Mouse (Mus musculus): Measurements from ENCODE around the gene Olfr809. TPM values are rescaled to one million over a fixed set of nuclear protein-coding genes. Genes with fewer than 3 reads are reported as not detected.

The Olfr809 gene
- polyA plus RNA-seq, 1 experiment from 2014 or later, result not detected

DNA sequence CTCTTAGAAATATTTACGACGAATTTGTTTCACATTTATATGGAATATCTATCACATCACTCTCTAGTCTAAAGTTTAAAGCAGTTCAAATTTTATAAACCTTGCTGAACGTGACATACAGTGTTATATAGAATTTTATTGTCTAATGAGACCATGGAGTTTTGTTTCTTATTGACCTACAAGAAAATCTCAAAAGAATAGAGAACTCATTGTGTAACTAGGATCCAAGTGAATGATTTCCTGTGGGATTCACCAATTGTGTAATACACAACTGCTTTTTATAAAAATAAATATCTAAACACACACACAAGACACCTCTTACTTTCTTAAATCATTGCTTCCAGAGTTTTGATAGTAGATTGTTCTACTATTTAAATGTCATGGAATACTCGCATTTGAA lies 29.9 kb downstream of the Olfr809 start, which contains the start of gene Olfr811:
Gene Olfr811 (minus strand): TSS at position 101 of the 400 bp plus-strand sequence.
- no peak for ATAC-seq
- Histone ChIP-seq H3K36me3 (ENCODE audit: control insufficient read depth, insufficient read depth) (no peaks in the 10 kb centered on the region), H3K4me2 (replicated peaks; ENCODE audit: low read depth) (no peak within 1 kb of the TSS), H3K4me3 (ENCODE audit: low read depth, low read length) (no peak within 1 kb of the TSS), H3K4me1 (replicated peaks; ENCODE audit: control insufficient read depth, insufficient read depth, low read length) (no peaks in the 10 kb centered on the region), H3K9ac (ENCODE audit: low read depth, low read length) (no peak within 1 kb of the TSS), H3K9me3 (ENCODE audit: control insufficient read depth) (no peaks in the 10 kb centered on the region), H3K27ac (ENCODE audit: low read depth, low read length) (no peak within 1 kb of the TSS), H3K27me3 (replicated peaks; ENCODE audit: control insufficient read depth, insufficient read depth, low read length) (no peaks in the 10 kb centered on the region)
- 76% methylated on average over 4 of the region's 4 CpGs for WGBS
- TF ChIP-seq CTCF (IDR thresholded peaks at IDR 0.05; ENCODE audit: low read depth), result no peak

Small RNA genes within 50 kb of the gene (microRNA-seq; reads per million reads assigned to microRNA genes)
- not detected for gene Gm24485

Other genes starting within 250 kb of the Olfr809 start
- gene Olfr792, start 235.5 kb upstream of the Olfr809 start, polyA plus RNA-seq (2015; fragmentation: Nextera tagmentation; extraction: Ambion mirVana), result not detected in 2 replicates
- gene Olfr794, start 207.0 kb upstream of the Olfr809 start, polyA plus RNA-seq (2015; fragmentation: Nextera tagmentation; extraction: Ambion mirVana), result not detected in 2 replicates
- not detected in 2 replicates for gene Olfr796, start 162.1 kb upstream of the Olfr809 start, polyA plus RNA-seq (2015; fragmentation: Nextera tagmentation; extraction: Ambion mirVana)
- gene Olfr798, start 146.7 kb upstream of the Olfr809 start, polyA plus RNA-seq (2015; fragmentation: Nextera tagmentation; extraction: Ambion mirVana), result not detected in 2 replicates
- not detected in 2 replicates for gene Olfr799, start 137.2 kb upstream of the Olfr809 start, polyA plus RNA-seq (2015; fragmentation: Nextera tagmentation; extraction: Ambion mirVana)
- not detected in 2 replicates for gene Olfr800, start 116.9 kb upstream of the Olfr809 start, polyA plus RNA-seq (2015; fragmentation: Nextera tagmentation; extraction: Ambion mirVana)
- gene Olfr801, start 100.8 kb upstream of the Olfr809 start, polyA plus RNA-seq (2015; fragmentation: Nextera tagmentation; extraction: Ambion mirVana), result not detected in 2 replicates
- gene Olfr802, start 86.5 kb upstream of the Olfr809 start, polyA plus RNA-seq (2015; fragmentation: Nextera tagmentation; extraction: Ambion mirVana), result not detected in 2 replicates
- gene Olfr803, start 80.4 kb upstream of the Olfr809 start, polyA plus RNA-seq (2015; fragmentation: Nextera tagmentation; extraction: Ambion mirVana), result not detected in 2 replicates
- gene Olfr804, start 71.4 kb upstream of the Olfr809 start, polyA plus RNA-seq (2015; fragmentation: Nextera tagmentation; extraction: Ambion mirVana), result not detected in 2 replicates
- not detected in 2 replicates for gene Olfr805, start 45.3 kb upstream of the Olfr809 start, polyA plus RNA-seq (2015; fragmentation: Nextera tagmentation; extraction: Ambion mirVana)
- gene Olfr806, start 32.7 kb upstream of the Olfr809 start, polyA plus RNA-seq (2015; fragmentation: Nextera tagmentation; extraction: Ambion mirVana), result not detected in 2 replicates
- not detected in 2 replicates for gene Olfr807, start 16.8 kb upstream of the Olfr809 start, polyA plus RNA-seq (2015; fragmentation: Nextera tagmentation; extraction: Ambion mirVana)
- not detected in 2 replicates for gene Olfr808, start 9.2 kb upstream of the Olfr809 start, polyA plus RNA-seq (2015; fragmentation: Nextera tagmentation; extraction: Ambion mirVana)
- gene Olfr810, start 20.3 kb downstream of the Olfr809 start, polyA plus RNA-seq (2015; fragmentation: Nextera tagmentation; extraction: Ambion mirVana), result not detected in 2 replicates
- not detected in 2 replicates for gene Olfr811, start 29.8 kb downstream of the Olfr809 start, polyA plus RNA-seq (2015; fragmentation: Nextera tagmentation; extraction: Ambion mirVana)
- not detected in 2 replicates for gene Olfr812, start 71.5 kb downstream of the Olfr809 start, polyA plus RNA-seq (2015; fragmentation: Nextera tagmentation; extraction: Ambion mirVana)
- not detected in 2 replicates for gene Olfr813, start 80.7 kb downstream of the Olfr809 start, polyA plus RNA-seq (2015; fragmentation: Nextera tagmentation; extraction: Ambion mirVana)
- gene Olfr814, start 105.2 kb downstream of the Olfr809 start, polyA plus RNA-seq (2015; fragmentation: Nextera tagmentation; extraction: Ambion mirVana), result not detected in 2 replicates
- not detected in 2 replicates for gene Olfr815, start 131.2 kb downstream of the Olfr809 start, polyA plus RNA-seq (2015; fragmentation: Nextera tagmentation; extraction: Ambion mirVana)
- not detected in 2 replicates for gene Olfr816, start 141.0 kb downstream of the Olfr809 start, polyA plus RNA-seq (2015; fragmentation: Nextera tagmentation; extraction: Ambion mirVana)
- gene Olfr818, start 174.5 kb downstream of the Olfr809 start, polyA plus RNA-seq (2015; fragmentation: Nextera tagmentation; extraction: Ambion mirVana), result not detected in 2 replicates
- gene Olfr819, start 192.6 kb downstream of the Olfr809 start, polyA plus RNA-seq (2015; fragmentation: Nextera tagmentation; extraction: Ambion mirVana), result not detected in 2 replicates
- not detected in 2 replicates for gene Olfr247, start 201.5 kb downstream of the Olfr809 start, polyA plus RNA-seq (2015; fragmentation: Nextera tagmentation; extraction: Ambion mirVana)
- gene Gm10310, start 210.4 kb downstream of the Olfr809 start, polyA plus RNA-seq (2015; fragmentation: Nextera tagmentation; extraction: Ambion mirVana), result not detected in 2 replicates
- not detected in 2 replicates for gene Olfr820, start 238.0 kb downstream of the Olfr809 start, polyA plus RNA-seq (2015; fragmentation: Nextera tagmentation; extraction: Ambion mirVana)

All from intestine, postnatal 0 days (tissue).